Mouse (Mus musculus) limb, embryonic 14.5 days (tissue): Measurements from ENCODE around the gene Arhgef28. TPM values are rescaled to one million over a fixed set of nuclear protein-coding genes. Genes with fewer than 3 reads are reported as not detected.
"Not testable (repeated sequence)": the region's sequence is repeated elsewhere in the genome, so short reads cannot be mapped to it uniquely, and the experiment has no call there.

ENCODE experiments used
- ATAC-seq: fragments of 200-750 bp; cut with Nextera tagmentation; 2 replicates; pipeline ENCODE4 v1.8.0; 2017; ENCODE audit warnings: low read depth, moderate number of reproducible peaks, moderate TSS enrichment; ENCODE audit not compliant: low FRiP score
- DNase-seq: peaks from one replicate; pipeline ENCODE4 v3.0.0-alpha.2; 2015; ENCODE audit warnings: low spot score
- H3K27ac ChIP-seq: fragments of 300-500 bp; sonication (generic); replicated peaks from 2 replicates; pipeline ENCODE4 v1.5.1; 2014; ENCODE audit warnings: low read depth, mild to moderate bottlenecking, low read length, moderate library complexity, mixed read lengths
- H3K27me3 ChIP-seq: fragments of 300-500 bp; sonication (generic); 2 replicates; pipeline ENCODE4 v1.6.1; 2014; ENCODE audit warnings: low read length, mixed read lengths; ENCODE audit not compliant: control insufficient read depth, insufficient read depth
- H3K36me3 ChIP-seq: fragments of 300-500 bp; sonication (generic); 2 replicates; pipeline ENCODE4 v1.6.1; 2014; ENCODE audit warnings: mild to moderate bottlenecking, low read length, moderate library complexity, mixed read lengths; ENCODE audit not compliant: control insufficient read depth, insufficient read depth
- H3K4me1 ChIP-seq: fragments of 300-500 bp; sonication (generic); 2 replicates; pipeline ENCODE4 v1.6.1; 2014; ENCODE audit warnings: antibody characterized with exemption, low read length, mixed read lengths; ENCODE audit not compliant: control insufficient read depth, insufficient read depth
- H3K4me2 ChIP-seq: fragments of 300-500 bp; sonication (generic); replicated peaks from 2 replicates; pipeline ENCODE4 v1.6.1; 2014; ENCODE audit warnings: low read depth, mild to moderate bottlenecking, low read length, moderate library complexity; ENCODE audit not compliant: severe bottlenecking
- H3K4me3 ChIP-seq: fragments of 300-500 bp; sonication (generic); replicated peaks from 2 replicates; pipeline ENCODE4 v1.5.1; 2014; ENCODE audit warnings: low read length
- H3K9ac ChIP-seq: fragments of 300-500 bp; sonication (generic); 2 replicates; pipeline ENCODE4 v1.6.1; 2014; ENCODE audit warnings: mild to moderate bottlenecking, low read depth, low read length, moderate library complexity; ENCODE audit not compliant: severe bottlenecking
- H3K9me3 ChIP-seq: fragments of 300-500 bp; sonication (generic); 2 replicates; pipeline ENCODE4 v1.6.1; 2016; ENCODE audit warnings: low read length; ENCODE audit not compliant: control insufficient read depth
- POLR2A ChIP-seq: fragments of 200-500 bp; IDR thresholded peaks from 2 replicates; pipeline ENCODE4 v1.8.0; 2012; ENCODE audit warnings: inconsistent platforms, mild to moderate bottlenecking, moderate library complexity, borderline replicate concordance; ENCODE audit not compliant: insufficient read depth, insufficient read length; ENCODE audit errors: extremely low read depth
- WGBS: fragments of 180-500 bp; shearing (Covaris S2); extraction: QIAGEN DNeasy Blood & Tissue Kit; methylation state at CpG from one replicate; pipeline ENCODE4 v1.1.7; 2014; 5-methylcytosine and 5-hydroxymethylcytosine counted together
- polyA plus RNA-seq, 2 experiments: library from polyadenylated mRNA; depleted of rRNA in 1 of 2; stranded (reverse) in 1 of 2; unstranded in 1 of 2; fragments of >200 nt; fragmentation: Nextera tagmentation in 1 of 2; extraction: Ambion mirVana in 1 of 2; gene quantifications; 2 replicates each; pipeline versions ENCODE4 v1.2.1 to v1.2.3; 2012 to 2014

The Arhgef28 gene
- polyA plus RNA-seq, 2 experiments, result 8.1 to 12.9 TPM

DNA sequence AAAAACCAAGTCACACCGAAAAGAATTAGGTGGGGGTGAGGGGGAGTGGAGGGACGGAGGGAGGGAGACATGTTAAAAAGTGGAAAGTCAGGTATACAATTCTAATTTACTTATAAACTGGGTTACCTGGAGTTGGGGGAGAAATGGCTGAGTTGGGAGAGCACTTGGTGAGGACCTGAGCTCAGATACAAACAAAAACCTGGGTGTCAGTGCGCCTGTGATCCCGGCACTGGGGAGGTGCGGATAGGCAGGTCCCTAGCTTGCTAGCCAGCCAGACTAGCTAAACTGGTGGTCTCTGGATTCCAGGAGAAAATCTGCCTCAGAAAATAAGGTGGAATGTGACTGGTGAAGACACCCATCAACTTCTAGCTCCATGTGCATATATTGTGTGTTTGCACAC is 94.7 kb downstream of the Arhgef28 start:
- Histone ChIP-seq H3K27me3 (no peaks in the 10 kb centered on the region), H3K4me3 (no peak overlapping the region), H3K27ac (no peak overlapping the region), H3K4me1 (no peaks in the 10 kb centered on the region), H3K9ac (no peak overlapping the region), H3K36me3 (no peaks in the 10 kb centered on the region), H3K9me3 (no peaks in the 10 kb centered on the region), H3K4me2 (no peak overlapping the region)
- ATAC-seq (no peak), DNase-seq (no peak)
- no peak for TF ChIP-seq POLR2A
- WGBS, result 76% methylated on average over 5 of the region's 5 CpGs

GRCm38 (mm10) chr13:98111021-98111420 is 95.2 kb downstream of the Arhgef28 start:
- Histone ChIP-seq H3K27me3 (no peaks in the 10 kb centered on the region), H3K4me3 (no peak overlapping the region), H3K27ac (no peak overlapping the region), H3K9me3 (no peaks in the 10 kb centered on the region), H3K9ac (no peak overlapping the region), H3K4me1 (no peaks in the 10 kb centered on the region), H3K4me2 (no peak overlapping the region), H3K36me3 (no peaks in the 10 kb centered on the region)
- no peak for ATAC-seq
- no peak for DNase-seq
- no peak for TF ChIP-seq POLR2A
- 63% methylated on average over 2 of the region's 2 CpGs for WGBS

- not testable (repeated sequence) for H3K36me3 ChIP-seq, H3K27ac ChIP-seq, H3K27me3 ChIP-seq, H3K4me3 ChIP-seq, DNase-seq, H3K4me1 ChIP-seq, H3K4me2 ChIP-seq, ATAC-seq, H3K9ac ChIP-seq, H3K9me3 ChIP-seq
- 86% methylated on average over 3 of the region's 3 CpGs for WGBS
These were observed 97.8 kb downstream of the Arhgef28 start for GRCm38 (mm10) chr13:98108481-98108880.

DNA sequence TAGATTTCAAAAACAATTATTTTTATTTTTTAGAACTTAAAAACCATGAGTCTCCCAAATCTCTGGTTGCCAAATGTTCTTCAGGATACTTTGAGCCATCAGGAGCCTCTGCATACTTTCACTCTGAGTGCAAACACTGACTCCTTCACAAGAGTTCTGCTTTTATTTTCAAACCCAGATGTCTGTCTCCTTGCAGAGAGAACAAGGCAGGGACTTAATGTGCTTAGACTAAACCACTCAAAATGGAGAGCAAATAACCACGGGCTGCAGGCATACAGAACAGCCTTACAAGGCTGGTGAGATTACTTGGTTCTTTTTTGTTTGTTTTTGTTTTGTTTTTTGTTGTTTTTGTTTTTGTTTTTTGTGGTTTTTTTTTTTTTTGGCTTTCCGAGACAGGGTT is 98.6 kb downstream of the Arhgef28 start:
- no peaks in the 10 kb centered on the region for H3K36me3 ChIP-seq
- DNase-seq (no peak), ATAC-seq (no peak)
- H3K27ac ChIP-seq, result no peak overlapping the region
- 80% methylated on average over 2 of the region's 2 CpGs for WGBS
- no peaks in the 10 kb centered on the region for H3K9me3 ChIP-seq
- no peak for TF ChIP-seq POLR2A
- no peaks in the 10 kb centered on the region for H3K27me3 ChIP-seq
- H3K4me2 ChIP-seq, result no peak overlapping the region
- H3K9ac ChIP-seq, result no peak overlapping the region
- H3K4me3 ChIP-seq, result no peak overlapping the region
- H3K4me1 ChIP-seq, result no peaks in the 10 kb centered on the region

DNA sequence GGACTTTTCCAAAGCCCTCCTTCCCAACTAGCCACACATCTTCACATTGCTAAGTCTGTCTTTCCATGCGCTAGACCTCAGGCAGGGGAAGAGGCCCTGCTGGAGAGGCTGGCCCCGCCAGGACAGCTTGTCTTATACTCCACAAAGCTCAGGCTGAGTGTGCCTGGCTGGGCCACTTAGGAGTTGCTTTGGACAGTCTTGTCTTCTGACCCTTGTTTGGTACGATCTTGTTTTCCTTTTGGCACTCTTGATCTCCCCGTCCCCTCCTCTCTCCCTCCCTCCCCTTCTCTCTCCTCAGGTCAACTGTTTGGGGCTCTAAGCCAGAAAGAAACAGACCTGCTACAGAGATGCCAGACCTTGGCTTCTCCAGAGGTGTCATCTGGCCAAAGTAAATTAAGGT is 110.3 kb downstream of the Arhgef28 start:
- Histone ChIP-seq H3K9me3 (no peaks in the 10 kb centered on the region), H3K9ac (no peak overlapping the region), H3K36me3 (no peaks in the 10 kb centered on the region), H3K4me3 (no peak overlapping the region), H3K4me1 (peaks cover 11% of the 10 kb centered on the region), H3K4me2 (no peak overlapping the region), H3K27ac (no peak overlapping the region), H3K27me3 (no peaks in the 10 kb centered on the region)
- no peak for DNase-seq
- no peak for ATAC-seq
- WGBS, result 76% methylated on average over 4 of the region's 4 CpGs
- no peak for TF ChIP-seq POLR2A

DNA sequence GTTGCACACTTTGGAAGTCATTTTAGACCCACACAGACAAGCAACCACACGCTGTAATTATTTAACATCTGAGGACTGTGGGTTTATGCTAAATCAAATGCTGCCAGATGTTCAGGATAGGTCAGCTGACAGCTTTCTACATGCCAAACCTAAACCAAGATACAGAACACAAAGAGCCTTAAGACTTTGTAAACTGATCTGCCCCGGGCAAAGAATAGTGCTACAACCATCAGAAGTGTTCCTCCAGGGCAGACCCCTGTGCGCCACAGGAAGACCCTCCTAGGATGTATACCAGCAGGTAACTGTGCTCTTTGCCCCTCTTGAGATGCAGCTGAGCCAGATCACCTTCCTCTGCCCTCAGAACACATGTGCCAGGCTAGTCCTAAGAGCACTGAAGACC is 111.9 kb downstream of the Arhgef28 start:
- Histone ChIP-seq H3K4me3 (no peak overlapping the region), H3K9ac (no peak overlapping the region), H3K27ac (0 out of 2 replicates have a peak overlapping the region, but pooled peaks have one; percentile 44), H3K36me3 (no peaks in the 10 kb centered on the region), H3K4me2 (no peak overlapping the region), H3K9me3 (no peaks in the 10 kb centered on the region), H3K27me3 (no peaks in the 10 kb centered on the region), H3K4me1 (peaks cover 11% of the 10 kb centered on the region)
- no peak for TF ChIP-seq POLR2A
- 18% methylated on average over 3 of the region's 3 CpGs for WGBS
- DNase-seq (peak; percentile 54), ATAC-seq (peak; percentile 34; the same call in 1 of the 2 replicates)
